Mouse (Mus musculus) embryonic facial prominence, embryonic 15.5 days (tissue): ENCODE results near the gene Gm49486. TPM values are rescaled to one million over a fixed set of nuclear protein-coding genes. Genes with fewer than 3 reads are reported as not detected.

ENCODE experiments used
- ATAC-seq: fragments of 200-750 bp; cut with Nextera tagmentation; 2 replicates; pipeline ENCODE4 v1.8.0; 2017; ENCODE audit warnings: low read depth, moderate TSS enrichment; ENCODE audit not compliant: insufficient number of reproducible peaks, low FRiP score, low TSS enrichment
- H3K27ac ChIP-seq: fragments of 300-500 bp; sonication (generic); replicated peaks from 2 replicates; pipeline ENCODE4 v1.5.1; 2015; ENCODE audit warnings: mild to moderate bottlenecking, inconsistent platforms
- H3K27me3 ChIP-seq: fragments of 300-500 bp; sonication (generic); 2 replicates; pipeline ENCODE4 v1.6.1; 2015; ENCODE audit warnings: inconsistent platforms
- H3K36me3 ChIP-seq: fragments of 300-500 bp; sonication (generic); 2 replicates; pipeline ENCODE4 v1.6.1; 2015; ENCODE audit warnings: mild to moderate bottlenecking, inconsistent platforms
- H3K4me1 ChIP-seq: fragments of 300-500 bp; sonication (generic); 2 replicates; pipeline ENCODE4 v1.6.1; 2015; ENCODE audit warnings: inconsistent platforms
- H3K4me2 ChIP-seq: fragments of 300-500 bp; sonication (generic); replicated peaks from 2 replicates; pipeline ENCODE4 v1.6.1; 2015; ENCODE audit warnings: mild to moderate bottlenecking, inconsistent platforms
- H3K4me3 ChIP-seq: fragments of 300-500 bp; sonication (generic); replicated peaks from 2 replicates; pipeline ENCODE4 v1.5.1; 2015; ENCODE audit warnings: mild to moderate bottlenecking, inconsistent platforms
- H3K9ac ChIP-seq: fragments of 300-500 bp; sonication (generic); 2 replicates; pipeline ENCODE4 v1.6.1; 2015; ENCODE audit warnings: inconsistent platforms
- H3K9me3 ChIP-seq: fragments of 300-500 bp; sonication (generic); replicated peaks from 2 replicates; pipeline ENCODE4 v1.6.1; 2016; ENCODE audit warnings: inconsistent platforms
- WGBS: fragments of 180-500 bp; shearing (Covaris S2); methylation state at CpG from one replicate; pipeline ENCODE4 v1.1.7; 2015; 5-methylcytosine and 5-hydroxymethylcytosine counted together
- polyA plus RNA-seq: library from polyadenylated mRNA; unstranded; fragments of >200 nt; fragmentation: Nextera tagmentation; extraction: Ambion mirVana; gene quantifications from 2 replicates; pipeline ENCODE4 v1.2.1, GENCODE M21; 2015

Gene Gm49486
- 0.94 and 1.3 TPM in 2 replicates for polyA plus RNA-seq

- peaks cover 15% of the 10 kb centered on the region for H3K4me1 ChIP-seq
- H3K27ac ChIP-seq = peak within 1 kb of the TSS; percentile 97
- H3K9me3 ChIP-seq = no peaks in the 10 kb centered on the region
- H3K4me3 ChIP-seq = peak within 1 kb of the TSS; percentile 94
- under 1% methylated on average over 51 of the region's 51 CpGs for WGBS
- H3K27me3 ChIP-seq = no peaks in the 10 kb centered on the region
- ATAC-seq = peak; percentile 88
- peak within 1 kb of the TSS; percentile 77 for H3K9ac ChIP-seq
- peak within 1 kb of the TSS; percentile 96 for H3K4me2 ChIP-seq
- H3K36me3 ChIP-seq = peaks cover 29% of the 10 kb centered on the region; the same call in 1 of the 2 replicates
These were observed at the start of gene Gm49486, which contains the start of gene Pick1 for GRCm38 (mm10) chr15:79229058-79229821. Gene Gm49486, plus strand, starts transcription at chr15:79229391. Gene Pick1, plus strand, starts transcription at chr15:79229173.

GRCm38 (mm10) chr15:79185213-79185612, 44.0 kb upstream of the Gm49486 start:
- Histone ChIP-seq H3K4me1 (no peaks in the 10 kb centered on the region), H3K36me3 (no peaks in the 10 kb centered on the region), H3K4me2 (no peak overlapping the region), H3K9me3 (no peaks in the 10 kb centered on the region), H3K9ac (no peak overlapping the region), H3K27ac (no peak overlapping the region), H3K27me3 (no peaks in the 10 kb centered on the region), H3K4me3 (no peak overlapping the region)
- WGBS = 67% methylated on average over 10 of the region's 10 CpGs
- no peak for ATAC-seq

- 91% methylated on average over 8 of the region's 8 CpGs for WGBS
These were observed 41.4 kb upstream of the Gm49486 start for GRCm38 (mm10) chr15:79187819-79188218.

DNA sequence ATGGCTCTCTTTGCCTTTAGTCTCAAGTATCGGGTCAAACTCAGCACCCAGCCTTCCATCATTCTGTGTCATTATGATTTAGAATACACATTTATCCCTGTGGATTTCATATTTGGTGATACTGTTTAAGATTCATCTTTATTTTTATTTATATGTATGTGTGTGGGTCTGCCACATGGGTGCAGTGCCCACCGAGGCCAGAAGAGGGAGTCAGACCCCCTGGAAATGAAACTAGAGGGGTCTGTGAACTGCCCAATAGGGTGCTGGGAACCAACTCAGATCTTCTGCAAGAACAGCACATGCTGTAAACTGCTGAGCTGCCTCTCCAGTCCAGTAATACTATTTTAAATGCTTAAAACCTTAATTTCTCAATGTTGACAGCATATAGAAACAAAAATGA, 37.8 kb upstream of the Gm49486 start:
- H3K4me3 ChIP-seq = no peak overlapping the region
- no peak overlapping the region for H3K4me2 ChIP-seq
- no peaks in the 10 kb centered on the region for H3K27me3 ChIP-seq
- peaks cover 19% of the 10 kb centered on the region for H3K4me1 ChIP-seq
- no peaks in the 10 kb centered on the region for H3K36me3 ChIP-seq
- no peak overlapping the region for H3K27ac ChIP-seq
- no peak overlapping the region for H3K9ac ChIP-seq
- no peaks in the 10 kb centered on the region for H3K9me3 ChIP-seq
- no peak for ATAC-seq
- WGBS = 92% methylated on average over 2 of the region's 2 CpGs

More at GRCm38 (mm10) chr15:79187819-79188218, 41.4 kb upstream of the Gm49486 start:
- no peak overlapping the region for H3K27ac ChIP-seq
- H3K9me3 ChIP-seq = no peaks in the 10 kb centered on the region
- no peak for ATAC-seq
- no peaks in the 10 kb centered on the region for H3K36me3 ChIP-seq
- no peak overlapping the region for H3K4me3 ChIP-seq
- peaks cover 6% of the 10 kb centered on the region for H3K4me1 ChIP-seq
- H3K27me3 ChIP-seq = no peaks in the 10 kb centered on the region
- no peak overlapping the region for H3K9ac ChIP-seq
- no peak overlapping the region for H3K4me2 ChIP-seq

DNA sequence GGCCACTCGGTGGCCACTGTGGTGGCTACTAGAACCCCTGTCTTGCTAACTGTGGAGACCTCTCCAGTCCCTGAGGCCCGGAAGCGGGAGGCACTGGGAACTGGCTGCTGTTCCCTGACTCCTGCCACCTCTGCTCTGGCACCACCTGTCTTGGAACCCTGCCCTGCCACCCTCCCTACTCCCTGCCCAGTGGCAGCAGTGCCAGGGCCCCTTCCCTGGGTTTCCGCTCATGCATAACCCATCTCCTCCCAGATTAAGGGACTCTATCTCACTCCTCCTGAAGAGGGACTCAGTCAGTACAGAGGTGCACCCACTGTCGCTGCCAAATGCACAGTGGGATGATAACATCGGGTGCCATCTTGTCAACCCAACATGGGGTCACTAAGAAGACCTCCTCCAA, 36.7 kb upstream of the Gm49486 start:
- Histone ChIP-seq H3K4me2 (peak overlapping the region; percentile 42; the same call in 1 of the 2 replicates), H3K9ac (no peak overlapping the region), H3K27me3 (no peaks in the 10 kb centered on the region), H3K9me3 (no peaks in the 10 kb centered on the region), H3K4me3 (no peak overlapping the region), H3K36me3 (no peaks in the 10 kb centered on the region), H3K4me1 (peaks cover 19% of the 10 kb centered on the region), H3K27ac (peak overlapping the region; percentile 92)
- 81% methylated on average over 6 of the region's 6 CpGs for WGBS
- no peak for ATAC-seq

DNA sequence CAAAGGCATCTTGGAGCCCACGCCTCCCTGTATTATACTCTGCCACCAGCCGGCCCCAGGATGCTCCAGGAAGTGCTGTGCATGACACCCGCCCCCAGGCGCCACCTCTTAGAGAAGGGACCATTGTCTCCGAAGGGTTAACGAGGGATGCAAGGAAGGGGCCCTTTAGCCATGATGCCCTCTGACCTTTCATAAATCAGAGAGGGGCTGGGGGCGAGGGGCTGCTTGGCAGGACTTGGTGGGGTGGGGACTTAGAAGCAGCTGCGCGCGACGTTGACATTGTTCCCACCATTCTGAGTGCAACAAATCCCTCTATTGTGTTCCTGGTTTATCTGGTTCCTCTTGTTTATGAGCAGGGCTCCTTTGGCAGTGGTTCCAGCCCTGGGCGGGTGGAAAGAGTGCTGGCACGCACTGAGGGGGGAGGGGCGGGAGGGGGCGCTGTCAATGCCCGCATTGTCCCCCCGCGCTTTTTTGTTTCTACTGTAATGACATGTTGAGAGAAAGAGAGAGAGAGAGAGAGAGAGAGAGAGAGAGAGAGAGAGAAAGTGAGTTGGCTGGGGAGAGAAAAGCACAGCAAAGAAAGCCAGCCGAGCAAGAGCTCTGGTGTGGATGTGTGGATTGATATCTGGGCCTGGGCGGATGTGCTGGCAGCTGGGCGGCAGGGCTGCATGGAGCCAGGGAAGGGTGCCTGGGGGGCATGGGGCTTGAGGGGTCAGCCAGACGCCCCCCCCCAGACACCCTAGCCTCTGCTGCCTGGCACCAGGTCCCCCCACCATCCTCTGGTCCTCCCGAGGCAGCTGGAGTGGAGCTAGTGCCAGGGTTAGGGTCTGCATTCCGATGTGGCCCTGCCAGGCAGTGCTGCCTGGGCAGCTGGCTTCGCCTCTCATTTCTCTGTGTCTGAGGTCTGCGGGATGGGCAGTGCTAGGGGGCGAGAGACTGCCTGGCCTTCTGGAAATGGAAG, 36.0 kb upstream of the Gm49486 start:
- H3K4me2 ChIP-seq = peak overlapping the region; percentile 42
- H3K4me3 ChIP-seq = no peak overlapping the region
- no peaks in the 10 kb centered on the region for H3K36me3 ChIP-seq
- H3K9ac ChIP-seq = no peak overlapping the region
- no peaks in the 10 kb centered on the region for H3K9me3 ChIP-seq
- ATAC-seq = peak; percentile 77
- H3K4me1 ChIP-seq = peaks cover 19% of the 10 kb centered on the region
- H3K27ac ChIP-seq = peak overlapping the region; percentile 92
- no peaks in the 10 kb centered on the region for H3K27me3 ChIP-seq
- 19% methylated on average over 26 of the region's 27 CpGs for WGBS

DNA sequence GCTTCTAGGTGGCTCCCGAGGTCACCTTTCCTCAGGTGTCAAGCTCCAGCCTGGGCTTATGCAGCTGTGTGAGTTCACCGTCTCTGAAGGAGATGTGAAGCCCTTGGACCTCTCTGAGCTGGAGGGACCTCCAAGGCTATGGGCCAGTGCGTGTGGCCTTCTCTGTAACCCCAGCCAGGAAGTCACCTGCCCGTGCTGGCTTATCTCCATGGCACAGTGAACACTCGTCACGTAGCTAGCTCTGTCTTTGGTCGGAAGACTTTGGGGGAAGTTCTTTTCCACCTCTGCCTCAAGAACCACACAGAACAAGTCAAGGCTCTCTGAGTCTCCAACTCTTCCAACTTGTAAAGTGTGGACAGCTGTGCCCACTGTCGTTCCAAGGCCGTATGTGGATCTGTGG, 35.1 kb upstream of the Gm49486 start:
- H3K4me3 ChIP-seq = no peak overlapping the region
- no peak overlapping the region for H3K9ac ChIP-seq
- no peak for ATAC-seq
- H3K9me3 ChIP-seq = no peaks in the 10 kb centered on the region
- H3K27ac ChIP-seq = peak overlapping the region; percentile 92
- no peaks in the 10 kb centered on the region for H3K36me3 ChIP-seq
- H3K4me2 ChIP-seq = no peak overlapping the region
- 75% methylated on average over 9 of the region's 9 CpGs for WGBS
- peaks cover 19% of the 10 kb centered on the region for H3K4me1 ChIP-seq
- no peaks in the 10 kb centered on the region for H3K27me3 ChIP-seq

DNA sequence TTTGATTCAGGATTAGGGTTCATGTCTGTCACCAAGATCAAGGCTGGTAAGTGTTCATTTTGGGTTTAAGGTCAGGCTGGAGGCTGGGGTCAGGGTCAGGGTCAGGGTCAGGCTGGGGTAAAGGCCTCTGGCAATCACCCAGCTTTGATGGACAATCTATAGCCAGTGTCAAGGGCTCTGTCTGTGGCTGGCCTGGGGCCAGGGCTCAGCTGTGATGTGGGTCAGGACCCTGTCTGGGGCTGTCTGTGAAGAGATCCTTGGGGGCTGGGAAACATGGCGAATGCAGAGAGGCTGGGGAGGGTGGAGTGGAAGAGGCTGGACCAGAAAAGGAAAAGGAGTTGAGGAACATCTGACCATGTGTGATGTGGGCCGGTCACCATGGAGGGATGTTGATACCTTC, 34.2 kb upstream of the Gm49486 start:
- no peak overlapping the region for H3K4me3 ChIP-seq
- no peaks in the 10 kb centered on the region for H3K36me3 ChIP-seq
- H3K4me1 ChIP-seq = peaks cover 19% of the 10 kb centered on the region
- no peak overlapping the region for H3K9ac ChIP-seq
- no peak overlapping the region for H3K27ac ChIP-seq
- 74% methylated on average over 2 of the region's 2 CpGs for WGBS
- H3K4me2 ChIP-seq = no peak overlapping the region
- ATAC-seq = no peak
- H3K27me3 ChIP-seq = no peaks in the 10 kb centered on the region
- H3K9me3 ChIP-seq = no peaks in the 10 kb centered on the region

- H3K27ac ChIP-seq = no peak overlapping the region
- no peaks in the 10 kb centered on the region for H3K9me3 ChIP-seq
- WGBS = 69% methylated on average over 8 of the region's 8 CpGs
- ATAC-seq = no peak
- no peaks in the 10 kb centered on the region for H3K36me3 ChIP-seq
- peaks cover 19% of the 10 kb centered on the region for H3K4me1 ChIP-seq
- H3K27me3 ChIP-seq = no peaks in the 10 kb centered on the region
- no peak overlapping the region for H3K9ac ChIP-seq
- H3K4me3 ChIP-seq = no peak overlapping the region
- H3K4me2 ChIP-seq = no peak overlapping the region
These were observed 33.7 kb upstream of the Gm49486 start for GRCm38 (mm10) chr15:79195492-79195891.

DNA sequence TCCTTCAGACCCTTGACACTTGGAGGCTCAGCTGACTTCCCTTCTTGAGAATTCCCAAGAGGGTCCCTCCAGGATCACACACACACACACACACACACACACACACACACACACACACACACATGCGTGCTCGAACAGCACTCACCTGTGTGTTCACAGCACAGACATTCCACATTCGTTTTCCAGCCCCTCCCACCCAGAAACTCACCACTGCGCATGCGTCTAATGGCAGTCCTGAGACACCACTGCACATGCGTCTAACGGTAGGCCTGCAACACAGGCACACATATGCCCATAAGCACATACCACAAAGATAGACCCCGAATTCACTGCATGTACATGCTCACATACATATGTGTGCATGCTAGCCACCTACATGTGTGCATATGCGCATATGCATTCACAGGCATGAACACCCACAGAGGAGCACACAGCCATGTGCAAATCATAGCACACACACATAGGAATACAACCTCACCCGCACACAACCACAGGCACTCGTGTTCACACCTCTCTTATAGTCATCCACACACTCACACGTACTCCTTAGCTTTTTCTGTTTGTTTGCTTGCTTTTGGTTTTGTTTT, 29.7 kb upstream of the Gm49486 start:
- H3K27me3 ChIP-seq = no peaks in the 10 kb centered on the region
- H3K4me3 ChIP-seq = no peak overlapping the region
- no peak overlapping the region for H3K4me2 ChIP-seq
- no peak overlapping the region for H3K9ac ChIP-seq
- peaks cover 20% of the 10 kb centered on the region for H3K4me1 ChIP-seq
- 89% methylated on average over 12 of the region's 12 CpGs for WGBS
- no peak for ATAC-seq
- H3K27ac ChIP-seq = no peak overlapping the region
- H3K9me3 ChIP-seq = no peaks in the 10 kb centered on the region
- no peaks in the 10 kb centered on the region for H3K36me3 ChIP-seq
